Mouse (Mus musculus) neural tube, embryonic 11.5 days (tissue): ENCODE data around the gene Stat5b. TPM values are rescaled to one million over a fixed set of nuclear protein-coding genes. Genes with fewer than 3 reads are reported as not detected.
"Not testable (repeated sequence)": the region's sequence is repeated elsewhere in the genome, so short reads cannot be mapped to it uniquely, and the experiment has no call there.

Source experiments
- ATAC-seq: fragments of 200-750 bp; cut with Nextera tagmentation; 2 replicates; pipeline ENCODE4 v1.8.0; 2017; ENCODE audit warnings: moderate number of reproducible peaks, mild to moderate bottlenecking, moderate TSS enrichment, moderate library complexity; ENCODE audit not compliant: insufficient read depth, low FRiP score, low TSS enrichment
- DNase-seq: peaks from one replicate; pipeline ENCODE4 v3.0.0-alpha.2; 2015; ENCODE audit warnings: low spot score
- H3K27ac ChIP-seq: fragments of 300-500 bp; sonication (generic); 2 replicates; pipeline ENCODE4 v1.5.1; 2014; ENCODE audit warnings: low read depth, mild to moderate bottlenecking, low read length
- H3K27me3 ChIP-seq: fragments of 300-500 bp; sonication (generic); 2 replicates; pipeline ENCODE4 v1.6.1; 2014; ENCODE audit warnings: mild to moderate bottlenecking, low read length, mixed read lengths; ENCODE audit not compliant: control insufficient read depth, insufficient read depth
- H3K36me3 ChIP-seq: fragments of 300-500 bp; sonication (generic); 2 replicates; pipeline ENCODE4 v1.6.1; 2014; ENCODE audit warnings: mild to moderate bottlenecking, low read length, moderate library complexity, mixed read lengths; ENCODE audit not compliant: control insufficient read depth, insufficient read depth
- H3K4me1 ChIP-seq: fragments of 300-500 bp; sonication (generic); 2 replicates; pipeline ENCODE4 v1.6.1; 2014; ENCODE audit warnings: low read length, mixed read lengths; ENCODE audit not compliant: control insufficient read depth, insufficient read depth
- H3K4me2 ChIP-seq: fragments of 300-500 bp; sonication (generic); 2 replicates; pipeline ENCODE4 v1.6.1; 2014; ENCODE audit warnings: low read depth, mild to moderate bottlenecking, moderate library complexity
- H3K4me3 ChIP-seq: fragments of 300-500 bp; sonication (generic); 2 replicates; pipeline ENCODE4 v1.5.1; 2014; ENCODE audit warnings: low read depth, low read length
- H3K9ac ChIP-seq: fragments of 300-500 bp; sonication (generic); 2 replicates; pipeline ENCODE4 v1.6.1; 2014; ENCODE audit warnings: mild to moderate bottlenecking, low read length
- H3K9me3 ChIP-seq: fragments of 300-500 bp; sonication (generic); 2 replicates; pipeline ENCODE4 v1.6.1; 2016; ENCODE audit warnings: low read length; ENCODE audit not compliant: control insufficient read depth
- WGBS: fragments of 180-500 bp; shearing (Covaris S2); extraction: QIAGEN DNeasy Blood & Tissue Kit; methylation state at CpG from one replicate; pipeline ENCODE4 v1.1.7; 2014; 5-methylcytosine and 5-hydroxymethylcytosine counted together
- polyA plus RNA-seq: library from polyadenylated mRNA; unstranded; fragments of >200 nt; fragmentation: Nextera tagmentation; extraction: Ambion mirVana; gene quantifications from 2 replicates; pipeline ENCODE4 v1.2.1, GENCODE M21; 2014

The Stat5b gene
- polyA plus RNA-seq, 1 experiment from 2014 or later, result 18.3 TPM

GRCm38 (mm10) chr11:100806380-100807305, 43.9 kb downstream of the Stat5b start:
- 78% methylated on average over 20 of the region's 20 CpGs for WGBS
- Histone ChIP-seq H3K4me2 (no peak overlapping the region), H3K9ac (no peak overlapping the region), H3K4me3 (no peak overlapping the region), H3K27ac (no peak overlapping the region), H3K27me3 (no peaks in the 10 kb centered on the region), H3K4me1 (no peaks in the 10 kb centered on the region), H3K9me3 (no peaks in the 10 kb centered on the region), H3K36me3 (no peaks in the 10 kb centered on the region)
- DNase-seq (no peak), ATAC-seq (no peak)

GRCm38 (mm10) chr11:100805535-100805934, 45.0 kb downstream of the Stat5b start:
- DNase-seq (no peak), ATAC-seq (no peak)
- no peaks in the 10 kb centered on the region for H3K36me3 ChIP-seq
- no peak overlapping the region for H3K9ac ChIP-seq
- no peak overlapping the region for H3K4me3 ChIP-seq
- WGBS, result 83% methylated on average over 7 of the region's 7 CpGs
- no peak overlapping the region for H3K4me2 ChIP-seq
- no peaks in the 10 kb centered on the region for H3K4me1 ChIP-seq
- H3K27me3 ChIP-seq, result no peaks in the 10 kb centered on the region
- no peaks in the 10 kb centered on the region for H3K9me3 ChIP-seq
- H3K27ac ChIP-seq, result no peak overlapping the region

- Histone ChIP-seq H3K4me2 (no peak overlapping the region), H3K9ac (no peak overlapping the region), H3K36me3 (no peaks in the 10 kb centered on the region), H3K27ac (no peak overlapping the region), H3K4me3 (no peak overlapping the region), H3K27me3 (no peaks in the 10 kb centered on the region), H3K9me3 (no peaks in the 10 kb centered on the region), H3K4me1 (0 out of 2 replicates have a peak, but pooled peaks cover 1% of the 10 kb centered on the region)
- DNase-seq, result no peak
- WGBS, result 95% methylated on average over 10 of the region's 10 CpGs
- no peak for ATAC-seq
These were observed 46.1 kb downstream of the Stat5b start for GRCm38 (mm10) chr11:100804409-100804808.

- H3K9ac ChIP-seq, result no peak overlapping the region
- 0 out of 2 replicates have a peak overlapping the region, but pooled peaks have one; percentile 20 for H3K27ac ChIP-seq
- H3K4me3 ChIP-seq, result no peak overlapping the region
- ATAC-seq (no peak), DNase-seq (peak; percentile 44)
- H3K36me3 ChIP-seq, result peaks cover 4% of the 10 kb centered on the region; the same call in 1 of the 2 replicates
- H3K9me3 ChIP-seq, result no peaks in the 10 kb centered on the region
- 0 out of 2 replicates have a peak, but pooled peaks cover 4% of the 10 kb centered on the region for H3K4me1 ChIP-seq
- 51% methylated on average over 5 of the region's 5 CpGs for WGBS
- no peak overlapping the region for H3K4me2 ChIP-seq
- H3K27me3 ChIP-seq, result no peaks in the 10 kb centered on the region
These were observed 51.1 kb downstream of the Stat5b start for GRCm38 (mm10) chr11:100799426-100799825.

GRCm38 (mm10) chr11:100796585-100796984, 53.9 kb downstream of the Stat5b start:
- no peaks in the 10 kb centered on the region for H3K27me3 ChIP-seq
- no peak overlapping the region for H3K27ac ChIP-seq
- no peak for DNase-seq
- H3K9me3 ChIP-seq, result no peaks in the 10 kb centered on the region
- peaks cover 4% of the 10 kb centered on the region; the same call in 1 of the 2 replicates for H3K36me3 ChIP-seq
- H3K4me3 ChIP-seq, result no peak overlapping the region
- 65% methylated on average over 8 of the region's 8 CpGs for WGBS
- 0 out of 2 replicates have a peak, but pooled peaks cover 4% of the 10 kb centered on the region for H3K4me1 ChIP-seq
- no peak for ATAC-seq
- H3K4me2 ChIP-seq, result no peak overlapping the region
- no peak overlapping the region for H3K9ac ChIP-seq

GRCm38 (mm10) chr11:100795386-100795785, 55.1 kb downstream of the Stat5b start:
- no peak for DNase-seq
- 96% methylated on average over 2 of the region's 2 CpGs for WGBS
- Histone ChIP-seq H3K4me2 (no peak overlapping the region), H3K27ac (no peak overlapping the region), H3K9me3 (no peaks in the 10 kb centered on the region), H3K27me3 (no peaks in the 10 kb centered on the region), H3K36me3 (peaks cover 4% of the 10 kb centered on the region; the same call in 1 of the 2 replicates), H3K9ac (no peak overlapping the region), H3K4me1 (0 out of 2 replicates have a peak, but pooled peaks cover 4% of the 10 kb centered on the region), H3K4me3 (no peak overlapping the region)
- no peak for ATAC-seq

- H3K4me1 ChIP-seq, result no peaks in the 10 kb centered on the region
- WGBS, result 87% methylated on average over 2 of the region's 2 CpGs
- no peak for DNase-seq
- no peak overlapping the region for H3K4me3 ChIP-seq
- H3K27me3 ChIP-seq, result no peaks in the 10 kb centered on the region
- no peaks in the 10 kb centered on the region for H3K9me3 ChIP-seq
- no peak overlapping the region for H3K4me2 ChIP-seq
- H3K36me3 ChIP-seq, result peaks cover 2% of the 10 kb centered on the region; the same call in 1 of the 2 replicates
- no peak for ATAC-seq
- no peak overlapping the region for H3K9ac ChIP-seq
- H3K27ac ChIP-seq, result no peak overlapping the region
These were observed 59.0 kb downstream of the Stat5b start for GRCm38 (mm10) chr11:100791457-100792049.

GRCm38 (mm10) chr11:100790644-100791043, 59.9 kb downstream of the Stat5b start:
- H3K27me3 ChIP-seq, ATAC-seq, H3K4me2 ChIP-seq, H3K9me3 ChIP-seq, H3K4me3 ChIP-seq, DNase-seq, H3K4me1 ChIP-seq, H3K9ac ChIP-seq, H3K27ac ChIP-seq, H3K36me3 ChIP-seq: not testable (repeated sequence)
- WGBS, result 89% methylated on average over 9 of the region's 9 CpGs
